Mouse (Mus musculus): Measurements from ENCODE around the gene Neurl2. TPM values are rescaled to one million over a fixed set of nuclear protein-coding genes. Genes with fewer than 3 reads are reported as not detected.

Neurl2 gene
- polyA plus RNA-seq, 1 experiment: 6.3 TPM

GRCm38 (mm10) chr2:164794293-164794692, 39.0 kb downstream of the Neurl2 start:
- DNase-seq: peak; percentile 84
- H3K27ac ChIP-seq (ENCODE audit: insufficient read depth, low read length): no peak overlapping the region
- H3K4me1 ChIP-seq (ENCODE audit: control insufficient read depth, insufficient read depth, low read length): peaks cover 19% of the 10 kb centered on the region
- no peak overlapping the region for H3K4me3 ChIP-seq (replicated peaks; ENCODE audit: insufficient read depth, low read depth, low read length)
- TF ChIP-seq POLR2A (IDR thresholded peaks at IDR 0.05; ENCODE audit: borderline replicate concordance, insufficient read depth, low read length) (no peak), CTCF (IDR thresholded peaks at IDR 0.05; ENCODE audit: borderline replicate concordance, insufficient read depth, low read depth, low read length) (peak; percentile 85)
- no peaks in the 10 kb centered on the region for H3K27me3 ChIP-seq (ENCODE audit: control insufficient read depth, insufficient read depth, low read length)
- 24% methylated on average over 5 of the region's 5 CpGs for WGBS

- no peak for DNase-seq
- no peaks in the 10 kb centered on the region for H3K27me3 ChIP-seq (ENCODE audit: control insufficient read depth, insufficient read depth, low read length)
- H3K27ac ChIP-seq (ENCODE audit: insufficient read depth, low read length): no peak overlapping the region
- H3K4me3 ChIP-seq (replicated peaks; ENCODE audit: insufficient read depth, low read depth, low read length): no peak overlapping the region
- 88% methylated on average over 2 of the region's 2 CpGs for WGBS
- H3K4me1 ChIP-seq (ENCODE audit: control insufficient read depth, insufficient read depth, low read length): peaks cover 23% of the 10 kb centered on the region
- TF ChIP-seq POLR2A (IDR thresholded peaks at IDR 0.05; ENCODE audit: borderline replicate concordance, insufficient read depth, low read length) (no peak), CTCF (IDR thresholded peaks at IDR 0.05; ENCODE audit: borderline replicate concordance, insufficient read depth, low read depth, low read length) (no peak)
Observed at GRCm38 (mm10) chr2:164793772-164794171, 39.5 kb downstream of the Neurl2 start.

- 57% methylated on average over 3 of the region's 3 CpGs for WGBS
- TF ChIP-seq CTCF (IDR thresholded peaks at IDR 0.05; ENCODE audit: borderline replicate concordance, insufficient read depth, low read depth, low read length): peak; percentile 75; the same call in 1 of the 2 replicates
- TF ChIP-seq POLR2A (IDR thresholded peaks at IDR 0.05; ENCODE audit: borderline replicate concordance, insufficient read depth, low read length): no peak
- DNase-seq: peak; percentile 76 to 77
- Histone ChIP-seq H3K4me1 (ENCODE audit: control insufficient read depth, insufficient read depth, low read length) (peaks cover 27% of the 10 kb centered on the region), H3K4me3 (replicated peaks; ENCODE audit: insufficient read depth, low read depth, low read length) (no peak overlapping the region), H3K27me3 (ENCODE audit: control insufficient read depth, insufficient read depth, low read length) (no peaks in the 10 kb centered on the region), H3K27ac (ENCODE audit: insufficient read depth, low read length) (no peak overlapping the region)
Observed at GRCm38 (mm10) chr2:164793236-164793635, 40.0 kb downstream of the Neurl2 start.

- Histone ChIP-seq H3K4me3 (replicated peaks; ENCODE audit: insufficient read depth, low read depth, low read length) (no peak overlapping the region), H3K4me1 (ENCODE audit: control insufficient read depth, insufficient read depth, low read length) (peaks cover 27% of the 10 kb centered on the region), H3K27ac (ENCODE audit: insufficient read depth, low read length) (no peak overlapping the region), H3K27me3 (ENCODE audit: control insufficient read depth, insufficient read depth, low read length) (no peaks in the 10 kb centered on the region)
- peak in 1 of 2 experiments; percentile 26 for DNase-seq
- TF ChIP-seq CTCF (IDR thresholded peaks at IDR 0.05; ENCODE audit: borderline replicate concordance, insufficient read depth, low read depth, low read length) (no peak), POLR2A (IDR thresholded peaks at IDR 0.05; ENCODE audit: borderline replicate concordance, insufficient read depth, low read length) (peak; percentile 8; the same call in 1 of the 2 replicates)
- 77% methylated on average over 12 of the region's 12 CpGs for WGBS
Observed at GRCm38 (mm10) chr2:164792400-164793190, 40.7 kb downstream of the Neurl2 start.

- Histone ChIP-seq H3K27me3 (ENCODE audit: control insufficient read depth, insufficient read depth, low read length) (no peaks in the 10 kb centered on the region), H3K4me1 (ENCODE audit: control insufficient read depth, insufficient read depth, low read length) (peaks cover 27% of the 10 kb centered on the region), H3K27ac (ENCODE audit: insufficient read depth, low read length) (peak overlapping the region; percentile 8; the same call in 1 of the 2 replicates), H3K4me3 (replicated peaks; ENCODE audit: insufficient read depth, low read depth, low read length) (no peak overlapping the region)
- peak; percentile 73 to 74 for DNase-seq
- TF ChIP-seq CTCF (IDR thresholded peaks at IDR 0.05; ENCODE audit: borderline replicate concordance, insufficient read depth, low read depth, low read length) (no peak), POLR2A (IDR thresholded peaks at IDR 0.05; ENCODE audit: borderline replicate concordance, insufficient read depth, low read length) (no peak)
- 16% methylated on average over 18 of the region's 18 CpGs for WGBS
Observed at GRCm38 (mm10) chr2:164791841-164792261, 41.4 kb downstream of the Neurl2 start.

- TF ChIP-seq POLR2A (IDR thresholded peaks at IDR 0.05; ENCODE audit: borderline replicate concordance, insufficient read depth, low read length) (no peak), CTCF (IDR thresholded peaks at IDR 0.05; ENCODE audit: borderline replicate concordance, insufficient read depth, low read depth, low read length) (no peak)
- no peak for DNase-seq
- Histone ChIP-seq H3K27me3 (ENCODE audit: control insufficient read depth, insufficient read depth, low read length) (no peaks in the 10 kb centered on the region), H3K27ac (ENCODE audit: insufficient read depth, low read length) (no peak overlapping the region), H3K4me3 (replicated peaks; ENCODE audit: insufficient read depth, low read depth, low read length) (no peak overlapping the region), H3K4me1 (ENCODE audit: control insufficient read depth, insufficient read depth, low read length) (peaks cover 27% of the 10 kb centered on the region)
- 81% methylated on average over 4 of the region's 4 CpGs for WGBS
Observed at GRCm38 (mm10) chr2:164790451-164790850, 42.8 kb downstream of the Neurl2 start.

GRCm38 (mm10) chr2:164788411-164788810, 44.8 kb downstream of the Neurl2 start:
- 71% methylated on average over 4 of the region's 4 CpGs for WGBS
- no peaks in the 10 kb centered on the region for H3K27me3 ChIP-seq (ENCODE audit: control insufficient read depth, insufficient read depth, low read length)
- TF ChIP-seq POLR2A (IDR thresholded peaks at IDR 0.05; ENCODE audit: borderline replicate concordance, insufficient read depth, low read length): no peak
- no peak for TF ChIP-seq CTCF (IDR thresholded peaks at IDR 0.05; ENCODE audit: borderline replicate concordance, insufficient read depth, low read depth, low read length)

GRCm38 (mm10) chr2:164787779-164788178, 45.5 kb downstream of the Neurl2 start:
- no peak overlapping the region; the same call in 1 of the 2 replicates for H3K27ac ChIP-seq (ENCODE audit: insufficient read depth, low read length)
- no peaks in the 10 kb centered on the region for H3K27me3 ChIP-seq (ENCODE audit: control insufficient read depth, insufficient read depth, low read length)
- H3K4me3 ChIP-seq (replicated peaks; ENCODE audit: insufficient read depth, low read depth, low read length): no peak overlapping the region
- no peak for DNase-seq
- H3K4me1 ChIP-seq (ENCODE audit: control insufficient read depth, insufficient read depth, low read length): peaks cover 20% of the 10 kb centered on the region
- WGBS: 76% methylated on average over 10 of the region's 10 CpGs
- TF ChIP-seq POLR2A (IDR thresholded peaks at IDR 0.05; ENCODE audit: borderline replicate concordance, insufficient read depth, low read length) (no peak), CTCF (IDR thresholded peaks at IDR 0.05; ENCODE audit: borderline replicate concordance, insufficient read depth, low read depth, low read length) (no peak)

More at GRCm38 (mm10) chr2:164788411-164788810, 44.8 kb downstream of the Neurl2 start:
- Histone ChIP-seq H3K4me1 (ENCODE audit: control insufficient read depth, insufficient read depth, low read length) (peaks cover 25% of the 10 kb centered on the region), H3K4me3 (replicated peaks; ENCODE audit: insufficient read depth, low read depth, low read length) (no peak overlapping the region), H3K27ac (ENCODE audit: insufficient read depth, low read length) (no peak overlapping the region)
- no peak for DNase-seq

Data from cerebellum, adult 2 months (tissue).